Mouse (Mus musculus): ENCODE data around the gene Hes7. TPM values are rescaled to one million over a fixed set of nuclear protein-coding genes. Genes with fewer than 3 reads are reported as not detected.

Hes7 gene
- total RNA-seq (2023), result not detected

DNA sequence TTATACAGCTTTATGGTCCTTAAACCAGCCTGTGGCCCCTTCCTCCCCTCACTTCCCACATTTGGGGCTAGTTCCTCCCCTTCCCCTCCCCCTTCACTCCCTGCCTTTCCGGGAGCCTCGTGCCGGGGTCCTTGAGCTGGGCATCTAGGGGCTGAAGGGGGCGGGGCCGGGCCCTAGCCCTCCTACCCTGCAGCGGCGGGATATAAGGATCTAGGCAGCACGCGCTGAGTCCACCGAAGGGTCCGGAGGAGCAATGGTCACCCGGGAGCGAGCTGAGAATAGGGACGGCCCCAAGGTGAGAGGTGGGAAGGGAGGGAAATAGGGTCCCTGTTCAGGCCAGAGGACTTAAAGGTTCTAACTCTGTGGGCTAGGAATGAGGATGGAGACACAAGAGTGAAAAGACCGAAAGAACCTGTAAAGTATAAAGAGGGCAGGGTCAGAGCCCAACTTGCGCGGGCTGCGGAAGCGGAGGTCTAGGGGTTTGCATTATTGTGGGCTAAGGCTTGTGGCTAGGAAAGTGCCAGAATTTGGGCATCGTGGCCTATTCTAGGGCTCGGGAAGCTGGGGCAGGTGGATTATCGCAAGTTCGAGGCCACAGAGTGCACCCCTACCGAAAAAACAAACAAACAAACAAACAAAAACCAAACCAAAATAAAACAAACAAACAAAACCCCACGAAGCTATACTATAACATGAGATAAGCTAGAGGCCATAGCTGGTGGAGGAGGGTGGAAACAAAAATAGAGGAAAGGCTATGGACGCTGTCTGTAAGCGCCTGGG lies at the start of gene Hes7:
Hes7 (plus strand) TSS at position 184 of the 780 bp plus-strand sequence.

DNA sequence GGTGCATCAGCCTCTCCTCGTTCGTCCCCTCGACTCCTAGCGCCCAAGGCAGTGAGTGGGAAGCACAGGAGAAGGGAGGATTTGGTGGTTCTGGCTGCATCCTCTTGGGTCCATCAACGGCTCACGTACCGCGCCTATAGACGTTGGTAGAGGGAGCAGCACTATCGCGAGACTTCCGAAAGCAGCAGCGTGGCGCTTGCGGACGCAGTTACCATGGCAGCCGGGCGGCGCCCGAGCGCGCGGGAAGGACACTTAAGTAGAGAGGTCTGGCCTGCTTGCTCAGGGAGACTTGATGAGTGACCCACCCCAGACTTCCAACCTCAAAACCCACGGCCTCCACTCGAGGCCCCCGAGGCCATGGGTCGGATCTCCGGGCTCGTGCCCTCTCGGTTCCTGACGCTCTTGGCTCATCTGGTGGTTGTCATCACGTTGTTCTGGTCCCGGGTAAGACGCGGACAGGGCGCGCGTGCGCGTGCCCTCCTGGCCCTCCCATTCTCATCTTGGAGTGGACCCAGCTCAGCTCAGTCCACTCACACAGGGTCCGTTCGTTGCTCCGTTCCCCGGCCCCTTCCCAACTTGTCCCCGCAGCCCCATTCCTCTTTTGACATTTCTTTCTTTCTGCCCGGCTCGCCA lies 49.5 kb upstream of the Hes7 start, which contains the start of gene Tmem107:
Tmem107 (plus strand) TSS at position 217 of the 633 bp plus-strand sequence.

DNA sequence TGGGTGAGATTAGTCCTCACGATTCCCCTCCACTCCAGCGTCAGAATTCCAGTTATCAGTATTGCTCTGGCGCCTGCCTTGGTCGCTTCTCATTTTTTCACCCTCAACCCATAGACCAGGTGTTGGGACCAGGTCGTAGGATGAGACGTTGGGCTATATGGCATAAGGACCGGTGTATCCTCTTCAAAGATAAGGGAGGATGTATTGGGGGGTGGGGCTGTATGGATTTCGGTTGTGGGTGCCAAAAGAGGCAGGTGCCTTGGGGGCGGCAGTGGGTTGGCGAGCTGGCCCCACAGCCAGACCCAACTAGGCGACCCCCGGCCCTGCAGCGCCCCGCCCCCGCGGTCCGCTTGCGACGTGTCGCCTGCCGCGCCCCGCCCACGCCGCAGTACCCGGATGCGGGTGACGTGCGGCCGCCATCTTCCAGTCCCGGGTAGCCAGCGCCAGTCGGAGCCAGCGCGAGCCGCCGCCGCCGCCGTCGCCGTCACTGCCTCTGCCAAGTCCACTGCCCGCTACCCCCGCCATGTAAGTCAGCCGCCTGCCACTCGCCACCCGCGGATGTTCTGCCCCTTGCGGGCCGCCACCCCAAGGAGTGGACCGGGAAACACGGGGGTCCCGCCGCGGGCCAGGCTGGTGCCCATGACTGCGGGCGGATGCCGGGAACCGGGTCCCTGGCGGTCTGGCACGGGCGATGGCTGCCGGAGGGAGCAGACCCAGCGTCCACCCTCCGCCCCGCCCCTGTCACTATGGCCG lies 31.9 kb upstream of the Hes7 start, which contains the start of gene Vamp2:
Vamp2 (plus strand) TSS at position 388 of the 753 bp plus-strand sequence.

DNA sequence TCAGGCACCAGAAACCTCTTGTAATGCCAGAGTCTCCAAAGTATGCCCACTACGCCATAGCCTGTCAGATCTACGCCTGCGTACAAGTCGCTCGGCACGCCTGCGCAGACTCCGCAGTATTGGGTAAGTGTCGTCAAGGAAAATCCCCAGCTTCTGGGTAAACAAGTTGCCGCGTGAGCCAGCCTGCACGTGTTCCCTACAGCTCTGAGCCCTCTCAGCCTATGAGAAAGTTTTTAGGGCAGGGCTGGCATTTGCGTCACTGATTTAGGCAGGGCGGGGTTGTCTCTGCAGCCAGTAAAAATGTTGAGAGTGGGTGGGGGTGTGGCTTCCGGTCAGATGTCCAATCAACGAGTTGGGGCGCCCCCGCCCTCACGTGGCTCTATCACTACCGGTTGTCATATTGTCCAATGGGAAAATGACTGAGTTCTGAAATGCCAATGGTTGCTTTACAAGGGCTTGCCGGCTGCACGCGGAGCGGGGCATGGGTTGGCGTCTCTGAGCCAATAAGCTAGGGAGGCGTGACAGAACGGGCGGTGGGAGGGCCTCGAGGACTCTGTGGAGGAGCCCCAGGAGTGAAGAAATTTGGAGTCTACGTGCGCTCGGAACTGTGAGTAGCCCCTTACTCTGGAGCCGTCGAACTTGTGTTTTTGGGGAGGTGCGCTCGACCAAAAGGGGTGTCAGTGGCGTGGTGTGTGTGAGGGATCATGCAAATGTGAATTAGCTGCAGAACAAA lies 25.3 kb upstream of the Hes7 start, which contains the start of gene Per1:
Per1 (plus strand) TSS at position 521 of the 733 bp plus-strand sequence.

DNA sequence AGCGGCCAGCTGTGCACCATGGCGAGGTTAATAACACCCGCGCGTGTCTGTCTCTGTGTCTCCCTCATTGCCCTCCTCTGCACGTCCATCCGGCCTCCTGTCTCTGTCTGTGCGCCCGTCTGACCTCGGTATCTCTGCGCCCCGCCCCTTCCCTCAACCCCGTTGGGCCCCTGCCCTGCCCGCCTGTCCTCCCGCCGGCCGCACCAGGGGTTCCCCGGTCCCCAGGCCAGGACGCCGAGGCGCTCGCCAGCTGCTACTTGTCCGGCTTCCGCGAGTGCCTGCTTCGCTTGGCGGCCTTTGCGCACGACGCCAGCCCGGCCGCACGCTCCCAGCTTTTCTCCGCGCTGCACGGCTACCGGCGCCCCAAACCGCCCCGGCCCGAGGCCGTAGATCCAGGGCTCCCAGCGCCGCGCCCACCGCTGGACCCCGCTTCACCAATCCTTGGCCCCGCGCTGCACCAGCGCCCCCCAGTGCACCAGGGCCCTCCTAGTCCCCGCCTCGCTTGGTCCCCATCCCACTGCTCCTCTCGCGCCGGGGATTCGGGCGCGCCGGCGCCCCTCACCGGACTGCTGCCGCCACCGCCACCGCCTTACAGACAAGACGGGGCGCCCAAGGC lies 2.2 kb downstream of the Hes7 start, which contains the start of gene 9130213A22Rik:
9130213A22Rik (minus strand) TSS at position 254 of the 616 bp plus-strand sequence.

DNA sequence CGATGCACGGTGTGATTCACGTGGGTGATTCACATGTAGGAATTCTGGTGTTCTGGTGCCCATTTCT lies 5.5 kb downstream of the Hes7 start, which contains the start of gene Aloxe3:
Aloxe3 (plus strand) TSS at position 45 of the 67 bp plus-strand sequence.

DNA sequence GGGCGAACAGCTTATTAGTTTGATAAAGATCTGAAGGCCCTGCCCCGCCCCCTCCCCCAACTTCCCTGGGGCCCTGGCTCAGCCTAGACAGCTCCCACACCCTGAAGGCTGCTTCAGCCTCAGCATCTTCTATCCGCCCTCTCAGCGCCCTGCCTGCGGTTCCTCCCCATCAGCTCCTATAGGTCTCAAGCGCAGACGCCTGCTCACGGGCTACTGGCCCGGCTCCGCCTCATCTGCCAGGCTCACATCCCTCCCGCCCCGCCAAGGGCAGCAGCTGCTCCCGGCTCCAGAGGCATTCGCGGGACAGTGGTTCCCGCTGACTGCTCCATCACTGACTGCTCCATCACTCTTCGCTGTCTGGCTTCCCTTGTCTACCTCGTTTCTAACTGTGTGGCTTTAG lies 36.6 kb downstream of the Hes7 start, which contains the start of gene Alox12b:
Alox12b (plus strand) TSS at position 190 of the 400 bp plus-strand sequence.

Other genes starting within 250 kb of the Hes7 start
- 74.2 TPM for gene Ndel1, start 248.5 kb upstream of the Hes7 start, total RNA-seq (2023)
- gene Rnf222, start 231.9 kb upstream of the Hes7 start, total RNA-seq (2023), result not detected
- 2,850 TPM for gene Rpl26, start 218.8 kb upstream of the Hes7 start, total RNA-seq (2023)
- not detected for gene Odf4, start 193.3 kb upstream of the Hes7 start, total RNA-seq (2023)
- 0.53 TPM for gene Arhgef15, start 162.9 kb upstream of the Hes7 start, total RNA-seq (2023)
- gene Slc25a35, start 152.3 kb upstream of the Hes7 start, total RNA-seq (2023), result 1.4 TPM
- 9.9 TPM for gene Rangrf, start 145.2 kb upstream of the Hes7 start, total RNA-seq (2023)
- gene Pfas, start 111.9 kb upstream of the Hes7 start, total RNA-seq (2023), result 21.7 TPM
- gene Ctc1, start 104.5 kb upstream of the Hes7 start, total RNA-seq (2023), result 23.4 TPM
- gene Aurkb, start 74.8 kb upstream of the Hes7 start, total RNA-seq (2023), result 1.6 TPM
- 9.0 TPM for gene Borcs6, start 60.7 kb upstream of the Hes7 start, total RNA-seq (2023)
- gene Tmem107, start 49.6 kb upstream of the Hes7 start, total RNA-seq (2023), result not detected
- gene Vamp2, start 31.9 kb upstream of the Hes7 start, total RNA-seq (2023), result 306 TPM
- 568 TPM for gene Per1, start 25.2 kb upstream of the Hes7 start, total RNA-seq (2023)
- not detected for gene 9130213A22Rik, start 2.2 kb downstream of the Hes7 start, total RNA-seq (2023)
- 0.53 TPM for gene Aloxe3, start 5.5 kb downstream of the Hes7 start, total RNA-seq (2023)
- gene Alox12b, start 36.6 kb downstream of the Hes7 start, total RNA-seq (2023), result not detected
- gene Alox8, start 77.4 kb downstream of the Hes7 start, total RNA-seq (2023), result 0.89 TPM
- gene Gucy2e, start 116.6 kb downstream of the Hes7 start, total RNA-seq (2023), result not detected
- 11.5 TPM for gene Cntrob, start 203.4 kb downstream of the Hes7 start, total RNA-seq (2023)
- gene Trappc1, start 203.6 kb downstream of the Hes7 start, total RNA-seq (2023), result 20.6 TPM
- 2.5 TPM for gene Kcnab3, start 205.9 kb downstream of the Hes7 start, total RNA-seq (2023)
- gene Rnf227, start 220.1 kb downstream of the Hes7 start, total RNA-seq (2023), result 2.2 TPM
- 771 TPM for gene Chd3, start 249.0 kb downstream of the Hes7 start, total RNA-seq (2023)